Mouse (Mus musculus): ENCODE measurements around the gene Zfyve21. TPM values are rescaled to one million over a fixed set of nuclear protein-coding genes. Genes with fewer than 3 reads are reported as not detected.

Gene Zfyve21
- total RNA-seq, 1 experiment from 2014 or later, result 2.9 TPM

- ATAC-seq (ENCODE audit: extremely low read depth, insufficient number of reproducible peaks, low FRiP score, poor library complexity, severe bottlenecking), result no peak
Observed at GRCm38 (mm10) chr12:111829954-111830353, 16.0 kb downstream of the Zfyve21 start.

- ATAC-seq (ENCODE audit: extremely low read depth, insufficient number of reproducible peaks, low FRiP score, poor library complexity, severe bottlenecking), result no peak
Observed at GRCm38 (mm10) chr12:111830375-111830774, 16.4 kb downstream of the Zfyve21 start.

DNA sequence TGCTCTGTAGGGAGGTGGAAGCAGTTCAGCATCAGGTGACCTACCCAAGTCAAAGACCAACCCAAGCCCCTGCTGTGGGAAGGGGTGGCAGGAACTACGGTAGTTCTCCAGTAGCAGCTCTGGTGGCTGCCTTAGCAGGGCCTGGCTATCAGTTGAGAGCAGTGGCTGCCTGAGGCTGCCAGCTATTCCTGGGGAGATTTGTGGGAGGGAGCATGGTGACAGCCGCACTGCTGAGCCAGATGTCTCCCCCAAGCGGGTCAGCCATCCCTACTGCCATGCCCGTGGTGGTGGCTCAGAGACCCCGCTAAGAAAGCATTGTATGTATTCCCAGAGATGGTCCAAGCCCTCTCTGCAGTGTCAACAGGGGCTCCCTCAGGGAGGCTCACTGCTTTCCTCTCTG lies 18.7 kb downstream of the Zfyve21 start:
- no peak for ATAC-seq (ENCODE audit: extremely low read depth, insufficient number of reproducible peaks, low FRiP score, poor library complexity, severe bottlenecking)

DNA sequence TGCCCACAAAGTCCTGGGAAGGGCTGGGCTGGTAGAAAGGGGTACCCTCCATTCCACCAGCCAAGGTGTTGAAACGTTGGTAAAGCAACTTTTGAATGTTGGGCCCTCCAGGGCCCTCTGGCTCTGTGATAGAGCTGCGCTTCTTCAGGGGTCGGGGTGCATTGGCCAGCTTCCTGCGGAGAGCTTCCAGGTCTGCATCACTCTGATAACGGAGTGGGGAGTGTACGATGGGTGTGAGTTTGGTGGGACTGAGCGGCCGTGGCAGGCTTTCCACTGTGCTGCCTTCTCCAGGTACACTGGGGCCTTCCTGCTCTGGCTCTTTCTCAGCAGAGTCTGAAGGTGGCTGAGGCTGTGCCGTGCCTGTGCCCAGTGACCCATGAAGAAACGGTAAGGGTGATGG lies 19.5 kb downstream of the Zfyve21 start:
- no peak for ATAC-seq (ENCODE audit: extremely low read depth, insufficient number of reproducible peaks, low FRiP score, poor library complexity, severe bottlenecking)

- ATAC-seq (ENCODE audit: extremely low read depth, insufficient number of reproducible peaks, low FRiP score, poor library complexity, severe bottlenecking), result no peak
Observed at GRCm38 (mm10) chr12:111842565-111843433, 28.8 kb downstream of the Zfyve21 start.

DNA sequence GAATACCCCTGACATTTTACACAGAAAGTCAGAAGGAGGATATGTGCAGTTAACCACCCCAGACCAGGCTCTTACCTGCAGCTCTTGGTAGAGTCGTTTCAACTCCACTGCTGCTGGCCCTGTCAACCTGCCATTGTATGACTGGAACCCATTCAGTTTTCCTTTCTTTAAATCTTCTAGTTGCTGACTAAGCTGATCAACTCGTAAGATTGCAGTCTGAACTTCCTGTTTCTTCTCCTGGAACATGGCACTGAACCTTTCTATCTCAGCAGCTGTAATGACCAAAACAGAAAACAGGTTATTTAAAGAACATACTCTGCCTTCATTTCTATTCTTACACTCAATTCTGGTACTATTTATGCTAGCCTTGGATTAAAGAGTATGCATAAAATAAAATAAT lies 29.5 kb downstream of the Zfyve21 start:
- ATAC-seq (ENCODE audit: extremely low read depth, insufficient number of reproducible peaks, low FRiP score, poor library complexity, severe bottlenecking), result no peak

GRCm38 (mm10) chr12:111845953-111846352 lies 32.0 kb downstream of the Zfyve21 start:
- ATAC-seq (ENCODE audit: extremely low read depth, insufficient number of reproducible peaks, low FRiP score, poor library complexity, severe bottlenecking), result no peak

- no peak for ATAC-seq (ENCODE audit: extremely low read depth, insufficient number of reproducible peaks, low FRiP score, poor library complexity, severe bottlenecking)
Observed at GRCm38 (mm10) chr12:111846815-111847214, 32.8 kb downstream of the Zfyve21 start.

DNA sequence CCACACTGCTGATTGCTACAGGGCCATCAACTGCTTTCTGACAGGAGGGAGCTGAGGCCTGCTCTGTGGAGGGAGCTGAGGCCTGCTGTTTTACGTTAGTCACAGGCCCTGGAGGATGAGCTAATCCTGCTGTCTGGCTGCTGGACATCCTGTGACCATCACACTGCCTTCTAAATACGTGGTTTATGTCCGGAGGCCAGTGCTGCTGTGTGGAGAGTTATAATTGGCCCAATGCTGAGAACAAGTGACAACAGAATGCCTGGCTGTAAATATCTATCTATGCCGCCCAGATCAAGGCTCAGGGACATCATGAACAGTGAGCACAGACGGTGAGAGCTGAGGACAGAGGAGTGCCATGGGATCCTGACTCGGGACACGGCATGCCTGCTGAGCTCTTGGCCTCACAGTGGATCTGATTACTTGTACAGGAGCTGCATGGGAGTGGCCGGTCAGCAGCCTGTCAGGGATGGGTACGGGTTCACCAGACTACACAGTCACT lies 34.4 kb downstream of the Zfyve21 start:
- 0 out of 2 replicates have a peak, but pooled peaks have one; percentile 6 for ATAC-seq (ENCODE audit: extremely low read depth, insufficient number of reproducible peaks, low FRiP score, poor library complexity, severe bottlenecking)

GRCm38 (mm10) chr12:111851235-111851634 lies 37.3 kb downstream of the Zfyve21 start:
- ATAC-seq (ENCODE audit: extremely low read depth, insufficient number of reproducible peaks, low FRiP score, poor library complexity, severe bottlenecking), result no peak

DNA sequence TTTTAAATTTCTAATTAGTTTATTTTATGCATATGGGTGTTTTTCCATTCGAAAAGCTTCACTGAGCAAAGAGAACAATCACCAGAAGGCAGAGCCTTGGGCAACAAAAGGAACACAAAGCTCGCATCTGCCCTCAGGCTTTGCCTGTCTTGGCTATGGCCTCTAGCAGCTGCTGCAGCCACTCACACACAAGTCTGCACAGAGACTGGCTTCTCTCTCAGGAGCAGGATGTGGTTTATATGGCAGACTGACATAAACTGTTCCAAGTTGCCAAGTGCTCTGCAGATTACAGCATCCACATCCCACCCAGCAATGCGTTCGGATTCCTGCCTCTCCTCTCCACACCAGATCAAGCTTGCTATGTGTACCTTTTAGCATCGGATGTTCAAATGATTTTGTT lies 37.8 kb downstream of the Zfyve21 start:
- ATAC-seq (ENCODE audit: extremely low read depth, insufficient number of reproducible peaks, low FRiP score, poor library complexity, severe bottlenecking), result 0 out of 2 replicates have a peak, but pooled peaks have one; percentile 1

GRCm38 (mm10) chr12:111853011-111853436 lies 39.1 kb downstream of the Zfyve21 start:
- ATAC-seq (ENCODE audit: extremely low read depth, insufficient number of reproducible peaks, low FRiP score, poor library complexity, severe bottlenecking), result no peak

GRCm38 (mm10) chr12:111853546-111853945 lies 39.6 kb downstream of the Zfyve21 start:
- ATAC-seq (ENCODE audit: extremely low read depth, insufficient number of reproducible peaks, low FRiP score, poor library complexity, severe bottlenecking), result no peak

- ATAC-seq (ENCODE audit: extremely low read depth, insufficient number of reproducible peaks, low FRiP score, poor library complexity, severe bottlenecking), result no peak
Observed at GRCm38 (mm10) chr12:111855448-111855847, 41.5 kb downstream of the Zfyve21 start.

GRCm38 (mm10) chr12:111864206-111864824 lies 50.3 kb downstream of the Zfyve21 start:
- no peak for ATAC-seq (ENCODE audit: extremely low read depth, insufficient number of reproducible peaks, low FRiP score, poor library complexity, severe bottlenecking)

DNA sequence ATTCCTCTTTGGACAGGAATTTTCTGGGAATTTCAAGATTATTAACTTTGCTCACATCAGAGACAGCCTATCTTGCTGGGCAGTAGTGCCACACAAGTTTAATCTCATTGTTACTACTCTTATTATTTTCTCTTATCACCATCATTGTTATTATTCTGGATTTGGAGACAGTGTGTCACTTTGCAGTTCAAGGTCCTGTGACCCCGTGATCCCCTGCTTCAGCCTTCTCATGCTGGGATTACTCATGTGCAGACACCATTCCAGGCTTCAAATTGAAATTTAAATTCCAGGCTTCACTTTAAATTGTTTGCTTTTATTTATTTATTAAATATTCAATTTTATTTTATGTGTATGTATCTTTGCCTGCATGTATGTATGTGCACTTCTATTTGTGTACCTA lies 55.8 kb downstream of the Zfyve21 start:
- no peak for ATAC-seq (ENCODE audit: extremely low read depth, insufficient number of reproducible peaks, low FRiP score, poor library complexity, severe bottlenecking)

DNA sequence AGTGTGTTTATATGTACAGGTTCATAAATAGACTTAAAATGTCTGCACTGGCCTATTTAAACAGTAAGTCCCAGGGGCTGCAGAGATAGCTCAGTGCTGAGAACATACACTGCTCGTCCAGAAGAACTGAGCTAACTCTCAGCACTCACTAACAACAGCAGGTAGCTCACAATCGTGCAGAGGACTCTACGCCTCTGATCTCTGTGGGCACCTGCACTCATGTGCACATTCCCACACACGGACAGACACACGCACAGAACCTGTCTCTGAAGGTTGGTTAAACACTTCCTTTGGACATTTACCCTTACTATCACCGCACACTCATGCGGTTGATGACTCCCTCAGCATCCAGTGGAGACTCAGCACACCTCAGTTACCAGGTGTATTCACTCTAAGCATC lies 56.8 kb downstream of the Zfyve21 start:
- no peak for ATAC-seq (ENCODE audit: extremely low read depth, insufficient number of reproducible peaks, low FRiP score, poor library complexity, severe bottlenecking)

- no peak for ATAC-seq (ENCODE audit: extremely low read depth, insufficient number of reproducible peaks, low FRiP score, poor library complexity, severe bottlenecking)
Observed at GRCm38 (mm10) chr12:111872079-111872478, 58.1 kb downstream of the Zfyve21 start.

DNA sequence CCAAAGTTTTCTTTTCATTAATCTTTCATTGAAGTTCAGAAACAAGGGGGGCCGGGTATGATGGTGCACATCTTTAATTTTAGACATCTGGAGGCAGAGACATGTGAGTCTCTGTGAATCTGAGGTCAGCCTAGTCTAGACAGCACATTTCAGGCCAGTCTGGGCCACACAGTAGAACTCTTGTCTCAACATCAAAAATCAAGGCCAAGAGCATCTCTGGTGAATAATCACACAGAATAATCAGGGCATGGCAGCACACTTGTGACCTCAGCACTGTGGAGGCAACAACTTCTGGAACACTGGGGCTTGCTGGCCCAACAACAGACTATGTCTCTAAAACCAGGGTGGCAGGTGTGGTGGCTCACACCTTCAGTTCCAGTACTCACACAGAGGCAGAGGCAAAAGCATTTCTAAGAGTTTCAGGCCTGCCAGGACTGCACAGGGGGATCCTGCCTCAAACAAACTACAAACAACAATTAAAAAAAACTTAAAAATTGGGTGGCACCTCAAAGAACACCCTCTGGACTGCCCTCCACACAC lies 60.7 kb downstream of the Zfyve21 start:
- ATAC-seq (ENCODE audit: extremely low read depth, insufficient number of reproducible peaks, low FRiP score, poor library complexity, severe bottlenecking), result no peak

DNA sequence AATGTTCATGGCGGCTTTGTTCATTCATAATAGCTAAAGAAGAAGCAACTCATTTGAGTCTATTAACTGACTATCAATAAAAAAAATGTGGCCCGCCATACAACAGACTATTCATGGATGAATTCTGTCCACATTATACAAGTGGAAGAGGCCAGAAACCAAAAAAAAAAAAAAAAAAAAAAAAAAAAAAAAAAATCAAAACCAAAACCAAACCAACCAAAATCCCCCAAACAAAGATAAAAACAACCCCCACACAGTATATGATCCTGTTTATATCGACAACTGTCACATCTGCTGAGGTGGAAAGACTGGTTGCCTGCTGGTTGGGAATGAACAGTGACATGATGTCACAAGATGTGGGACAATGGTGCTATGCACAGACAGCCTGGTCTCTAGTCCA lies 61.5 kb downstream of the Zfyve21 start:
- ATAC-seq (ENCODE audit: extremely low read depth, insufficient number of reproducible peaks, low FRiP score, poor library complexity, severe bottlenecking), result no peak
